Mouse (Mus musculus): ENCODE measurements around the gene Slc35f6. TPM values are rescaled to one million over a fixed set of nuclear protein-coding genes. Genes with fewer than 3 reads are reported as not detected.

The Slc35f6 gene
- polyA plus RNA-seq, 1 experiment = 80.2 TPM

- Histone ChIP-seq H3K27me3 (ENCODE audit: control insufficient read depth, insufficient read depth, low read length) (no peaks in the 10 kb centered on the region), H3K4me1 (ENCODE audit: control insufficient read depth, insufficient read depth, insufficient read length, low read length) (peaks cover 14% of the 10 kb centered on the region), H3K4me3 (ENCODE audit: low read depth, low read length) (no peak overlapping the region), H3K36me3 (ENCODE audit: control insufficient read depth, insufficient read depth, low read length) (no peaks in the 10 kb centered on the region), H3K27ac (ENCODE audit: insufficient read depth, low read depth, low read length) (no peak overlapping the region)
- TF ChIP-seq CTCF (IDR thresholded peaks at IDR 0.05; ENCODE audit: extremely low read depth, insufficient read length, insufficient replicate concordance, low read depth, low read length) = no peak
- WGBS = 23% methylated on average over 6 of the region's 6 CpGs
These were observed 32.3 kb upstream of the Slc35f6 start for GRCm38 (mm10) chr5:30615416-30615815.

GRCm38 (mm10) chr5:30615819-30616218 is 31.9 kb upstream of the Slc35f6 start:
- Histone ChIP-seq H3K4me3 (ENCODE audit: low read depth, low read length) (no peak overlapping the region), H3K4me1 (ENCODE audit: control insufficient read depth, insufficient read depth, insufficient read length, low read length) (peaks cover 14% of the 10 kb centered on the region), H3K36me3 (ENCODE audit: control insufficient read depth, insufficient read depth, low read length) (no peaks in the 10 kb centered on the region), H3K27ac (ENCODE audit: insufficient read depth, low read depth, low read length) (no peak overlapping the region), H3K27me3 (ENCODE audit: control insufficient read depth, insufficient read depth, low read length) (no peaks in the 10 kb centered on the region)
- TF ChIP-seq CTCF (IDR thresholded peaks at IDR 0.05; ENCODE audit: extremely low read depth, insufficient read length, insufficient replicate concordance, low read depth, low read length) (no peak), POLR2A (IDR thresholded peaks at IDR 0.05; ENCODE audit: low read depth, low read length) (no peak)
- WGBS = 63% methylated on average over 4 of the region's 4 CpGs

- 28% methylated on average over 3 of the region's 3 CpGs for WGBS
- Histone ChIP-seq H3K4me1 (ENCODE audit: control insufficient read depth, insufficient read depth, insufficient read length, low read length) (peaks cover 14% of the 10 kb centered on the region), H3K27ac (ENCODE audit: insufficient read depth, low read depth, low read length) (no peak overlapping the region), H3K36me3 (ENCODE audit: control insufficient read depth, insufficient read depth, low read length) (no peaks in the 10 kb centered on the region), H3K4me3 (ENCODE audit: low read depth, low read length) (no peak overlapping the region), H3K27me3 (ENCODE audit: control insufficient read depth, insufficient read depth, low read length) (no peaks in the 10 kb centered on the region)
- no peak for TF ChIP-seq POLR2A (IDR thresholded peaks at IDR 0.05; ENCODE audit: low read depth, low read length)
These were observed 31.1 kb upstream of the Slc35f6 start for GRCm38 (mm10) chr5:30616644-30617043.

GRCm38 (mm10) chr5:30617357-30617756 is 30.4 kb upstream of the Slc35f6 start:
- TF ChIP-seq POLR2A (IDR thresholded peaks at IDR 0.05; ENCODE audit: low read depth, low read length) = no peak
- TF ChIP-seq CTCF (IDR thresholded peaks at IDR 0.05; ENCODE audit: extremely low read depth, insufficient read length, insufficient replicate concordance, low read depth, low read length) = no peak
- Histone ChIP-seq H3K4me1 (ENCODE audit: control insufficient read depth, insufficient read depth, insufficient read length, low read length) (peaks cover 20% of the 10 kb centered on the region), H3K36me3 (ENCODE audit: control insufficient read depth, insufficient read depth, low read length) (no peaks in the 10 kb centered on the region), H3K27ac (ENCODE audit: insufficient read depth, low read depth, low read length) (no peak overlapping the region), H3K4me3 (ENCODE audit: low read depth, low read length) (0 out of 2 replicates have a peak overlapping the region, but pooled peaks have one; percentile 13), H3K27me3 (ENCODE audit: control insufficient read depth, insufficient read depth, low read length) (no peaks in the 10 kb centered on the region)
- 9% methylated on average over 3 of the region's 3 CpGs for WGBS

- no peaks in the 10 kb centered on the region for H3K36me3 ChIP-seq (ENCODE audit: control insufficient read depth, insufficient read depth, low read length)
- H3K4me1 ChIP-seq (ENCODE audit: control insufficient read depth, insufficient read depth, insufficient read length, low read length) = peaks cover 20% of the 10 kb centered on the region
- 18% methylated on average over 11 of the region's 11 CpGs for WGBS
- H3K4me3 ChIP-seq (ENCODE audit: low read depth, low read length) = peak overlapping the region; percentile 13; the same call in 1 of the 2 replicates
- H3K27ac ChIP-seq (ENCODE audit: insufficient read depth, low read depth, low read length) = no peak overlapping the region
- no peak for TF ChIP-seq CTCF (IDR thresholded peaks at IDR 0.05; ENCODE audit: extremely low read depth, insufficient read length, insufficient replicate concordance, low read depth, low read length)
- TF ChIP-seq POLR2A (IDR thresholded peaks at IDR 0.05; ENCODE audit: low read depth, low read length) = no peak
- peaks cover 4% of the 10 kb centered on the region for H3K27me3 ChIP-seq (ENCODE audit: control insufficient read depth, insufficient read depth, low read length)
These were observed 29.9 kb upstream of the Slc35f6 start for GRCm38 (mm10) chr5:30617851-30618250.

- Histone ChIP-seq H3K27ac (ENCODE audit: insufficient read depth, low read depth, low read length) (no peak overlapping the region), H3K4me1 (ENCODE audit: control insufficient read depth, insufficient read depth, insufficient read length, low read length) (peaks cover 20% of the 10 kb centered on the region)
- 72% methylated on average over 8 of the region's 8 CpGs for WGBS
These were observed 29.2 kb upstream of the Slc35f6 start for GRCm38 (mm10) chr5:30618376-30619003.

GRCm38 (mm10) chr5:30619211-30619610 is 28.5 kb upstream of the Slc35f6 start:
- Histone ChIP-seq H3K27ac (ENCODE audit: insufficient read depth, low read depth, low read length) (no peak overlapping the region), H3K4me1 (ENCODE audit: control insufficient read depth, insufficient read depth, insufficient read length, low read length) (peaks cover 18% of the 10 kb centered on the region), H3K4me3 (ENCODE audit: low read depth, low read length) (no peak overlapping the region), H3K27me3 (ENCODE audit: control insufficient read depth, insufficient read depth, low read length) (peaks cover 5% of the 10 kb centered on the region), H3K36me3 (ENCODE audit: control insufficient read depth, insufficient read depth, low read length) (no peaks in the 10 kb centered on the region)
- TF ChIP-seq POLR2A (IDR thresholded peaks at IDR 0.05; ENCODE audit: low read depth, low read length) (no peak), CTCF (IDR thresholded peaks at IDR 0.05; ENCODE audit: extremely low read depth, insufficient read length, insufficient replicate concordance, low read depth, low read length) (no peak)
- WGBS = 78% methylated on average over 2 of the region's 2 CpGs

More at GRCm38 (mm10) chr5:30618376-30619003, 29.2 kb upstream of the Slc35f6 start:
- TF ChIP-seq CTCF (IDR thresholded peaks at IDR 0.05; ENCODE audit: extremely low read depth, insufficient read length, insufficient replicate concordance, low read depth, low read length) = no peak
- TF ChIP-seq POLR2A (IDR thresholded peaks at IDR 0.05; ENCODE audit: low read depth, low read length) = no peak
- no peaks in the 10 kb centered on the region for H3K36me3 ChIP-seq (ENCODE audit: control insufficient read depth, insufficient read depth, low read length)
- peaks cover 5% of the 10 kb centered on the region for H3K27me3 ChIP-seq (ENCODE audit: control insufficient read depth, insufficient read depth, low read length)
- H3K4me3 ChIP-seq (ENCODE audit: low read depth, low read length) = no peak overlapping the region

Data from small intestine, adult 2 months (tissue).